Mouse (Mus musculus) cerebellum, postnatal 14 days (tissue): ENCODE measurements around the gene Pin1.
"Not testable (repeated sequence)": the region's sequence is repeated elsewhere in the genome, so short reads cannot be mapped to it uniquely, and the experiment has no call there.

Experiments
- DNase-seq, 2 experiments: peaks; one replicate each; pipeline ENCODE4 v3.0.0; 2021; ENCODE audit warnings: mixed read lengths in 2 of 2

Pin1 gene

GRCm38 (mm10) chr9:20662325-20662724 is 10.4 kb downstream of the Pin1 start:
- DNase-seq, result peak; percentile 83 to 91

- DNase-seq, result no peak
These were observed 11.0 kb downstream of the Pin1 start for GRCm38 (mm10) chr9:20662874-20663273.

- DNase-seq, result no peak
These were observed 12.1 kb downstream of the Pin1 start for GRCm38 (mm10) chr9:20663956-20664355.

GRCm38 (mm10) chr9:20664366-20664765 is 12.5 kb downstream of the Pin1 start:
- no peak for DNase-seq

GRCm38 (mm10) chr9:20664982-20665637 is 13.2 kb downstream of the Pin1 start:
- no peak for DNase-seq

DNA sequence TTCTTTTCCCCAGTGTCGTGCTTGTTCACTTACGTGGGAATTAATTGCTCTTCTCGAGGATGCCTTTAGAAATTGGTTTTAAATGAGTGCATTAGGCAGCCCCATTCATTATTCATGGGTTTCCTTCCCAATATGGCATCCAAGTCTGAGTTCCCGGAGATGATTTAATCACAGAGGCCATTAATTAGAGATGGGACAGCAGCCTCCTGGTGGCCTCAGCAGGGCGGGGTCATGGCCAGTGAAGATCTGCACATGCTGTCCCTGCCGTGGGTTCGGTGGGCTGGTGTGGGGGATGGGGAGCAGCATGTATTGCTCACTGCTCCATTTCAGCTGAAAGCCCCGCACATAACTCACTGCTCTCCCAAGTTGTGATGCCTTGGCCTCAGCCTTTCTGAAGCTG is 14.0 kb downstream of the Pin1 start:
- DNase-seq, result no peak

GRCm38 (mm10) chr9:20666510-20667034 is 14.7 kb downstream of the Pin1 start:
- DNase-seq, result no peak

- DNase-seq, result no peak
These were observed 16.2 kb downstream of the Pin1 start for GRCm38 (mm10) chr9:20668065-20668464.

- DNase-seq, result no peak
These were observed 20.2 kb downstream of the Pin1 start for GRCm38 (mm10) chr9:20672047-20672446.

GRCm38 (mm10) chr9:20677892-20678291 is 26.0 kb downstream of the Pin1 start:
- DNase-seq, result no peak

GRCm38 (mm10) chr9:20680378-20680958 is 28.6 kb downstream of the Pin1 start:
- no peak for DNase-seq

GRCm38 (mm10) chr9:20681546-20682388 is 29.9 kb downstream of the Pin1 start:
- DNase-seq, result no peak

- DNase-seq, result no peak
These were observed 30.5 kb downstream of the Pin1 start for GRCm38 (mm10) chr9:20682389-20682722.

DNA sequence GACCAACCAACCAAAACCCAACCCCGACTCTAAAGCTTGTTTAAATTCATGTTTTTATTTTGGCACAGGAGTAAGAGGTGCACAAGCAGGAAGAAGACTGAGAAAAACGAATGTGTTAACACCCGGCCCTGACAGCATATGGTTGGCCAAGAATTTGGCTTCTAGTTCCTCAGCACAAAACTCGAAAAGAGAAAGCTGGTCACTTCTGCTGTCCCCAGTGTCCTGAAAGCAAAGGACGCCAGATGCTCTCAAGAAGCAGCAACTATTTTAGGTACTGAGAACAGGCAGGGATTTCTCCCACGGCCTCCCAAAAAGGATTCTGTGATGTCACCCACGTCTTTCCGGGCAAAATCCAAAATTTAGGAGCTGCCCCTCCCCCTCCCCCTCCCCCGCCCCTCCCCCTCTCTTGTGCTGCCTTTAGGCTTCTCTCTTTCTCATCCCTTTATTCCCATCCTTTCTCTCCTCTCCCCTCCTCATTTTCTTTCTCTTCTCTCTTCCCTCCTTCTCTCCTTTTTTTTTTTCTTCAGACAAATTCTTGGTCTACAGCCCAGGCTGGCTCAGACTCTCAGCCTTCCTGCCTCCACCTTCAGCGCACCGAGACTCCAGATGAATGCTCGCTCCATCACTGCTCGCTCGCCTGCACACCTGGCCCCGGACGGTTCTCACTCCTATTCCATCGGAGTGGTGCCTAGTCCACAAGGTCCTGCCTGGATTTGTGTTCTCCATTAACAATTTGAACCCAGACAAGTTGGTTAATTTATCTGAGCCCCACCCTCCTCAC is 33.4 kb downstream of the Pin1 start:
- peak in 1 of 2 experiments; percentile 29 for DNase-seq

- DNase-seq, result no peak
These were observed 37.5 kb downstream of the Pin1 start for GRCm38 (mm10) chr9:20689403-20689802.

DNA sequence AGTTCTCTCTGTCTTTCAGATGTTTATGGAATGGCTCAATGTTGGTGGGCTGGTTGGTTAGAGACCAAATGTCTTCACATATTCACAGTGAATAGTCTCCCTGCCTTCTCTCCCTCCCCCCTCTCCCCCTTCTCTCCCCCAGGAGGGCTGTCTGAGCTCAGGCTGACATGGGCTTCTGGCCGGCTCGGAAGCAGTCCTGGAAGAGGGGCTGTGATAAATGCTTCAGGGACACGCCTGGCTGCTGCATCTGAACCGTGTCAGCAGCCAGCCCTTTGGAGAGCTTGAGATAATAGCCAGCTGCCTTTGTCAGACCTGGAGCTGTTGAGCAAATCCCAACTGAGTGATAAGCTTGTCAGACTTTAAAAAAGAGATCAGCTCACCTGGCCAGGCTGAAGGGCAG is 38.0 kb downstream of the Pin1 start:
- DNase-seq, result no peak

DNA sequence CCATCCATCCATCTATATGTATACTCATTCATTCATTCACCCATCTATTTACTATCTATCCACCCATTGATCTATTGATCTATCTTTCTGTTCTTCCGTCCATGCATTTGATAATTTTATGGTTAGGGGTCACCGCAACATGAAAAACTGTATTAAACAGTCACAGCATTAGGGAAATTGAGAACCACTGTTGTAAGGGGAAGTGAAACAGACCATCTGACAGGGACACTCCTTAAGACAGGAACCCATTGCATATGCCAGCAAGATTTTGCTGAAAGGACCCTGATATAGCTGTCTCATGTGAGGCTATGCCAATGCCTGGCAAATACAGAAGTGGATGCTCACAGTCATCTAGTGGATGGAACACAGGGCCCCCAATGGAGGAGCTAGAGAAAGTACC is 38.6 kb downstream of the Pin1 start:
- not testable (repeated sequence) for DNase-seq

DNA sequence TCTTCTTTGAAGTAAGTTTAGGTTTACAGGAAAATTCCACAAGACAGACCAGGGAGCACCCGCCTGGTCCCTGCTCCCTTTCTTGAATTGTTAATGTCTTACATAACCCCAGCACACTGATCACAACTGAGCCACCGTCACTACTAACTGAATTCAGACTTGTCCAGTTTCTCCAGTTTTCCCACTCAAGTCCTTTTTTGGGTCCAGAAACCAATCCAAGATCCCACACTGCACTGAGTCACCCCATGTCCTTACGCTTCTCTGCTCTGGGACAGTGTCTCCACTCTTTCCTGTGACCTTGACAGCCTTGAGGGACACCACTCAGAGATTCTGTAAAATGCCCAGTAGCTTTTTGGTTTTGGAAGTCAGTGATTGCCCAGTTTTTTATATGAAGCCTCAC is 41.0 kb downstream of the Pin1 start:
- no peak for DNase-seq

GRCm38 (mm10) chr9:20694721-20695235 is 42.9 kb downstream of the Pin1 start:
- peak; percentile 17 to 31 for DNase-seq

DNA sequence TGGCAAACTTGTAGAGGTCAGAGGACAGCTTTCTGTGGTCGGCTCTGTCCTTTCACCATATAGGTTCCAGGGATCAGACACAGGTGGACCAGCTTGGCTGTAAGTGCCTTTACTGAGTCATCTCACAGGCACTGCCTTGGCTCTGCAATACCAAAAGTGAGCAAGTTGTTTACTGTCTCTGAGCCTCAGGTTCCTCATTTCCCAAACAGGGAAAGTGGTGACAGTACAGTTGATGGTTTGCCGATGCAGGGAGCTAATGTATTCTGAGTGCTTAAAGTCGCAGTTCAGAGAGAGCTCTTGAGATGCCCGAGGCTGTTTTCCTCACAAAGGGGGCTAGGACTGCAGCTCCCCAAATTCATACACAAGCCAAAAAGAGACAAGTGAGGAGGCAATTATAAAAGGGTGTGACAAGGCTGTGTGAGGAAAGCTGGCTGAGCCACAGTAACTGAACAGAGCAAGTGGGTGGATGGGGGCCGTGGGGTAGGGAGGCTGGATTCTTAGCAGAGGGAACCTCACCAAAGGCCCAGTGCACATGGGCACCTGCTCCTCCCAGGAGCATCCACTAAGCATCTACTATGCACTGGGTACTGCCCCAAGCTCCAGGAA is 44.3 kb downstream of the Pin1 start:
- DNase-seq, result no peak

GRCm38 (mm10) chr9:20697466-20697865 is 45.6 kb downstream of the Pin1 start:
- DNase-seq, result no peak

DNA sequence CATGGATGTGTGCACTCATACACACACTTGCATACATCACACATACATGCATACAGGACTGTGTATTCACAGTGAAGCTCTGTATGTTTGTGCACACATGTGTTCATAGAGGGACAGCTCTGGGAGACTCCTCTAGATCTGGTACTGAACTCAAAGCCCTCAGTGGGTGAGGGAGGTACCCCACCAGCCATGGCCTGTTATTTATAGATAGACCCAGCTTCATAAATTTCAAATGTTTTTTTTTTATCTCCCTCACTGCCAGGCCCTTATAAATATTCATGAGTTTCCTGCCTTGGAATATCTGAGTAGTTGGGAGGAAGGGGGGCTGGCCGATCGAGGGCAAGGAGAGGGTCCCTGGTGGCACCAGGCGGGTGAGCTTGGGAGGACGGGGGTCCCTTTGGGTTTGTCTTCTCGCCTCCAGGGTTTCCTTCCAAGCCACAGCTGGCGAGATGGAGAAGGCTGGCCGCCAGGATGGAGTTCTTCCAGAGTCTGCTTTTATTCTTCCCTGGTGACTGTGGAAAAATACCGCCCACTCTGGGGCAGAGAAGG is 52.0 kb downstream of the Pin1 start:
- DNase-seq, result no peak
